ENCODE assay signal across 8 mouse cellular contexts in genomic region chr2:109280272-109280599, GRCm38 (mm10). TPM values are rescaled to one million over a fixed set of nuclear protein-coding genes. Genes with fewer than 3 reads are reported as not detected.
A peak's percentile ranks its signal among the peaks of the same experiment; 100 is the strongest.
DNase-seq lines count a peak whose midpoint lies in the region; ATAC-seq and TF ChIP-seq lines count a peak whose summit lies in the region.

No protein-coding gene starts in this region.

- peak overlapping the region; percentile 91 for H3ac ChIP-seq in myocyte (ENCODE audit: control insufficient read depth, insufficient read length)

- peak overlapping the region; percentile 66; the same call in 1 of the 2 replicates for H3K27ac ChIP-seq in kidney, postnatal 0 days
- H3K27ac ChIP-seq in embryonic facial prominence, embryonic 10.5 days (replicated peaks), result peak overlapping the region; percentile 93
- H3K27ac ChIP-seq in intestine, embryonic 14.5 days (ENCODE audit: low read depth), result 0 out of 2 replicates have a peak overlapping the region, but pooled peaks have one; percentile 2

- TF ChIP-seq CTCF in kidney, postnatal 0 days (IDR thresholded peaks at IDR 0.05; ENCODE audit: low read depth), result no peak

- H3K4me2 ChIP-seq in kidney, postnatal 0 days (ENCODE audit: low read length), result peak overlapping the region; percentile 67
- H3K4me2 ChIP-seq in intestine, embryonic 14.5 days (ENCODE audit: low read length), result peak overlapping the region; percentile 69
- peak overlapping the region; percentile 91 for H3K4me2 ChIP-seq in myocyte (ENCODE audit: low read depth)

- no peak overlapping the region for H3K9ac ChIP-seq in kidney, postnatal 0 days (ENCODE audit: low read depth, low read length)
- peak overlapping the region; percentile 70 for H3K9ac ChIP-seq in intestine, embryonic 14.5 days (ENCODE audit: low read length)

- peaks cover 41% of the 10 kb centered on the region for H3K79me2 ChIP-seq in myocyte (ENCODE audit: control insufficient read depth, insufficient read depth)

- no peaks in the 10 kb centered on the region for H3K9me3 ChIP-seq in kidney, postnatal 0 days (replicated peaks; ENCODE audit: low read length)
- H3K9me3 ChIP-seq in embryonic facial prominence, embryonic 10.5 days, result no peaks in the 10 kb centered on the region
- H3K9me3 ChIP-seq in intestine, embryonic 14.5 days (ENCODE audit: control insufficient read depth, low read length), result no peaks in the 10 kb centered on the region

- H3K27me3 ChIP-seq in kidney, postnatal 0 days (ENCODE audit: insufficient read depth, low read length), result no peaks in the 10 kb centered on the region
- H3K27me3 ChIP-seq in embryonic facial prominence, embryonic 10.5 days (replicated peaks; ENCODE audit: low read depth, poor library complexity, severe bottlenecking), result no peaks in the 10 kb centered on the region
- no peaks in the 10 kb centered on the region for H3K27me3 ChIP-seq in intestine, embryonic 14.5 days (replicated peaks; ENCODE audit: control insufficient read depth, insufficient read depth, low read length)
- no peaks in the 10 kb centered on the region for H3K27me3 ChIP-seq in myocyte (ENCODE audit: control insufficient read depth, insufficient read depth, insufficient read length)

- DNase-seq in kidney, postnatal 0 days (ENCODE audit: low spot score), result no peak
- no peak for DNase-seq in kidney, postnatal 4 days
- DNase-seq in embryonic facial prominence, embryonic 10.5 days (ENCODE audit: low spot score), result no peak
- DNase-seq in intestine, embryonic 14.5 days (ENCODE audit: low spot score), result no peak
- no peak for DNase-seq in urinary bladder, postnatal 25 days (ENCODE audit: low spot score)
- DNase-seq in cerebellum, adult 11 months, result no peak
- DNase-seq in natural killer cell, adult 2 months (ENCODE audit: low spot score in 2 of 2), result no peak

- no peaks in the 10 kb centered on the region for H3K4me1 ChIP-seq in kidney, postnatal 0 days (replicated peaks; ENCODE audit: insufficient read depth, low read length)
- H3K4me1 ChIP-seq in embryonic facial prominence, embryonic 10.5 days, result peaks cover 18% of the 10 kb centered on the region
- H3K4me1 ChIP-seq in intestine, embryonic 14.5 days (replicated peaks; ENCODE audit: control insufficient read depth, insufficient read depth, low read length), result peaks cover 11% of the 10 kb centered on the region

- TF ChIP-seq POLR2A in myocyte (IDR thresholded peaks at IDR 0.05; ENCODE audit: insufficient read length, low read depth), result no peak

- H3K36me3 ChIP-seq in kidney, postnatal 0 days (ENCODE audit: insufficient read depth, low read length), result no peaks in the 10 kb centered on the region
- H3K36me3 ChIP-seq in embryonic facial prominence, embryonic 10.5 days (replicated peaks), result no peaks in the 10 kb centered on the region
- 0 out of 2 replicates have a peak, but pooled peaks cover 3% of the 10 kb centered on the region for H3K36me3 ChIP-seq in intestine, embryonic 14.5 days (ENCODE audit: control insufficient read depth, insufficient read depth, low read length)
- H3K36me3 ChIP-seq in myocyte (ENCODE audit: control insufficient read depth, insufficient read depth), result no peaks in the 10 kb centered on the region

- ATAC-seq in kidney, postnatal 0 days (replicated peaks; ENCODE audit: low FRiP score, low read depth), result no peak
- no peak for ATAC-seq in intestine, embryonic 14.5 days (replicated peaks; ENCODE audit: low FRiP score, low TSS enrichment, low read depth)

- WGBS in kidney, postnatal 0 days, result 8% methylated on average over 4 of the region's 4 CpGs
- WGBS in embryonic facial prominence, embryonic 10.5 days, result 8% methylated on average over 4 of the region's 4 CpGs
- 6% methylated on average over 4 of the region's 4 CpGs for WGBS in intestine, embryonic 14.5 days

- H3K4me3 ChIP-seq in kidney, postnatal 0 days (replicated peaks; ENCODE audit: low read depth, low read length), result peak overlapping the region; percentile 69
- H3K4me3 ChIP-seq in embryonic facial prominence, embryonic 10.5 days, result peak overlapping the region; percentile 83
- peak overlapping the region; percentile 61 for H3K4me3 ChIP-seq in intestine, embryonic 14.5 days (ENCODE audit: low read depth, low read length)
- peak overlapping the region; percentile 84 for H3K4me3 ChIP-seq in myocyte

TF ChIP-seq in myocyte, 11 proteins besides CTCF, POLR2A, EP300 and RAD21:
- no peak for TF ChIP-seq REST (IDR thresholded peaks at IDR 0.05; ENCODE audit: insufficient read depth, insufficient read length)
- TF ChIP-seq MYOG (IDR thresholded peaks at IDR 0.05; ENCODE audit: control insufficient read depth in 1 of 3, insufficient read depth in 1 of 3, insufficient read length in 2 of 3, low read depth in 2 of 3), result no peak
- TF ChIP-seq TCF12 (IDR thresholded peaks at IDR 0.05; ENCODE audit: insufficient read depth, poor library complexity, severe bottlenecking), result no peak
- TF ChIP-seq MAX (IDR thresholded peaks at IDR 0.05; ENCODE audit: low read depth), result no peak
- TF ChIP-seq TCF3 (IDR thresholded peaks at IDR 0.05; ENCODE audit: insufficient read length, low read depth), result no peak
- TF ChIP-seq SRF (IDR thresholded peaks at IDR 0.05; ENCODE audit: control insufficient read depth, insufficient read length, low read depth), result no peak
- no peak for TF ChIP-seq CEBPB (IDR thresholded peaks at IDR 0.05; ENCODE audit: insufficient read depth, poor library complexity, severe bottlenecking)
- TF ChIP-seq USF1 (IDR thresholded peaks at IDR 0.05; ENCODE audit: low read depth), result no peak
- TF ChIP-seq POLR2AphosphoS2 (IDR thresholded peaks at IDR 0.05; ENCODE audit: insufficient read length, low read depth), result no peak
- TF ChIP-seq MYOD1 (IDR thresholded peaks at IDR 0.05; ENCODE audit: control insufficient read depth in 1 of 3, insufficient read length in 2 of 3, low read depth in 2 of 3), result no peak
- no peak for TF ChIP-seq E2F4 (IDR thresholded peaks at IDR 0.05; ENCODE audit: insufficient read depth)
TF ChIP-seq in myocyte: peak in this region for 0.

RNA-seq across cellular contexts. Expression of gene Kif18a, which starts 0.3 kb away (rescaled TPM):
- 9.5 and 10.0 TPM in 2 replicates for polyA plus RNA-seq in kidney, postnatal 0 days (2015; fragmentation: Nextera tagmentation; extraction: Ambion mirVana)
- polyA plus RNA-seq in embryonic facial prominence, embryonic 10.5 days (2016; fragmentation: Nextera tagmentation; extraction: Ambion mirVana), result 30.1 and 31.9 TPM in 2 replicates
- polyA plus RNA-seq in intestine, embryonic 14.5 days (2014; fragmentation: Nextera tagmentation; extraction: Ambion mirVana), result 20.7 and 23.1 TPM in 2 replicates
- polyA plus RNA-seq in myocyte (2012; fragmentation: generic; extraction: Trizol), result 1.6 TPM

RNA-seq across cellular contexts. Expression of gene Mettl15, which starts 0.3 kb away (rescaled TPM):
- polyA plus RNA-seq in kidney, postnatal 0 days (2015; fragmentation: Nextera tagmentation; extraction: Ambion mirVana), result 11.5 and 11.9 TPM in 2 replicates
- polyA plus RNA-seq in embryonic facial prominence, embryonic 10.5 days (2016; fragmentation: Nextera tagmentation; extraction: Ambion mirVana), result 8.8 and 9.8 TPM in 2 replicates
- polyA plus RNA-seq in intestine, embryonic 14.5 days (2014; fragmentation: Nextera tagmentation; extraction: Ambion mirVana), result 10.6 and 14.6 TPM in 2 replicates
- polyA plus RNA-seq in myocyte (2012; fragmentation: generic; extraction: Trizol), result 5.6 TPM

Comparison
In these comparisons a context has a peak if more than half of its experiments do, and no peak if none do; other contexts are left out.
1. H3K27ac ChIP-seq: peak in every context shown above with its lines; median percentile 93 in embryonic facial prominence, embryonic 10.5 days; 66 in kidney, postnatal 0 days; 2 in intestine, embryonic 14.5 days.